Mouse (Mus musculus): ENCODE data around the gene Dspp.

- TF ChIP-seq CTCF (IDR thresholded peaks at IDR 0.05; ENCODE audit: low read depth, low read length) = no peak
- no peak for TF ChIP-seq GATA1 (IDR thresholded peaks at IDR 0.05; ENCODE audit: borderline replicate concordance, low read length)
- TF ChIP-seq POLR2AphosphoS5 (IDR thresholded peaks at IDR 0.05; ENCODE audit: insufficient replicate concordance, low read depth, low read length) = no peak
These were observed 26.5 kb upstream of the Dspp start for GRCm38 (mm10) chr5:104144057-104144456.
